Mouse (Mus musculus) cortical plate, adult 2 months (tissue): ENCODE data around the gene Gdf1.
A peak's percentile ranks its signal among the peaks of the same experiment; 100 is the strongest.

Experiments
- CTCF ChIP-seq: fragments of 200-500 bp; IDR thresholded peaks from 2 replicates; pipeline ENCODE4 v1.5.1; 2011; ENCODE audit warnings: mild to moderate bottlenecking, control low read depth, low read length; ENCODE audit not compliant: insufficient read depth; ENCODE audit errors: extremely low read depth
- POLR2A ChIP-seq: fragments of 200-500 bp; IDR thresholded peaks from 2 replicates; pipeline ENCODE4 v1.6.1; 2011; ENCODE audit warnings: mild to moderate bottlenecking, low read length, control low read depth; ENCODE audit not compliant: insufficient read depth; ENCODE audit errors: extremely low read depth

GRCm38 (mm10) chr8:70316511-70317504 lies 12.8 kb upstream of the Gdf1 start:
- TF ChIP-seq CTCF (no peak), POLR2A (peak; percentile 68)
